8 mouse cellular contexts compared by ENCODE assay signal in genomic region chr10:23786631-23787038, GRCm38 (mm10). TPM values are rescaled to one million over a fixed set of nuclear protein-coding genes. Genes with fewer than 3 reads are reported as not detected.
DNase-seq lines count a peak whose midpoint lies in the region; ATAC-seq and TF ChIP-seq lines count a peak whose summit lies in the region.
"Not testable (repeated sequence)": the region's sequence is repeated elsewhere in the genome, so short reads cannot be mapped to it uniquely, and the experiment has no call there.

No protein-coding gene starts in this region.

- peak overlapping the region; percentile 96 for H3K9ac ChIP-seq in embryonic facial prominence, embryonic 14.5 days (ENCODE audit: low read depth, low read length)
- peak overlapping the region; percentile 68 for H3K9ac ChIP-seq in hindbrain, embryonic 15.5 days
- H3K9ac ChIP-seq in liver, postnatal 0 days (replicated peaks), result peak overlapping the region; percentile 86
- H3K9ac ChIP-seq in midbrain, embryonic 16.5 days (ENCODE audit: low read depth, low read length), result peak overlapping the region; percentile 91
- H3K9ac ChIP-seq in stomach, embryonic 16.5 days (ENCODE audit: low read length), result peak overlapping the region; percentile 91

- H3K9me3 ChIP-seq in G1E (replicated peaks); embryonic facial prominence, embryonic 14.5 days (ENCODE audit: control insufficient read depth, low read length); hindbrain, embryonic 15.5 days; liver, postnatal 0 days (ENCODE audit: low read length); midbrain, embryonic 16.5 days (replicated peaks; ENCODE audit: control insufficient read depth, low read length, poor library complexity, severe bottlenecking); stomach, embryonic 16.5 days (replicated peaks; ENCODE audit: control insufficient read depth, low read length): not testable (repeated sequence)

- H3K27ac ChIP-seq in embryonic facial prominence, embryonic 14.5 days (replicated peaks; ENCODE audit: low read depth, low read length), result peak overlapping the region; percentile 78
- H3K27ac ChIP-seq in hindbrain, embryonic 15.5 days (replicated peaks), result peak overlapping the region; percentile 56
- H3K27ac ChIP-seq in liver, postnatal 0 days (ENCODE audit: low read depth), result peak overlapping the region; percentile 74
- H3K27ac ChIP-seq in midbrain, embryonic 16.5 days (ENCODE audit: low read length), result peak overlapping the region; percentile 70
- peak overlapping the region; percentile 63 for H3K27ac ChIP-seq in stomach, embryonic 16.5 days (ENCODE audit: low read length)

- peaks cover 35% of the 10 kb centered on the region for H3K36me3 ChIP-seq in G1E (replicated peaks)
- H3K36me3 ChIP-seq in embryonic facial prominence, embryonic 14.5 days (ENCODE audit: control insufficient read depth, insufficient read depth, low read length), result peaks cover 43% of the 10 kb centered on the region
- H3K36me3 ChIP-seq in hindbrain, embryonic 15.5 days, result peaks cover 30% of the 10 kb centered on the region
- peaks cover 32% of the 10 kb centered on the region for H3K36me3 ChIP-seq in liver, postnatal 0 days (replicated peaks; ENCODE audit: insufficient read depth, low read length)
- H3K36me3 ChIP-seq in midbrain, embryonic 16.5 days (ENCODE audit: control insufficient read depth, insufficient read depth, low read length), result not testable (repeated sequence)
- H3K36me3 ChIP-seq in stomach, embryonic 16.5 days (ENCODE audit: control insufficient read depth, insufficient read depth, low read length), result peaks cover 27% of the 10 kb centered on the region

- not testable (repeated sequence) for TF ChIP-seq CTCF in G1E (IDR thresholded peaks at IDR 0.05; ENCODE audit: low read depth, low read length); liver, postnatal 0 days (IDR thresholded peaks at IDR 0.05; ENCODE audit: low read depth)

- H3K4me3 ChIP-seq in G1E (ENCODE audit: low read depth, low read length), result peak overlapping the region; percentile 90
- H3K4me3 ChIP-seq in embryonic facial prominence, embryonic 14.5 days (ENCODE audit: low read depth, low read length), result peak overlapping the region; percentile 90
- peak overlapping the region; percentile 57 for H3K4me3 ChIP-seq in hindbrain, embryonic 15.5 days
- peak overlapping the region; percentile 83 for H3K4me3 ChIP-seq in liver, postnatal 0 days (ENCODE audit: low read depth, low read length)
- H3K4me3 ChIP-seq in midbrain, embryonic 16.5 days (ENCODE audit: low read depth, low read length), result peak overlapping the region; percentile 84
- peak overlapping the region; percentile 83 for H3K4me3 ChIP-seq in stomach, embryonic 16.5 days (replicated peaks; ENCODE audit: low read length)

- H3K27me3 ChIP-seq in G1E (ENCODE audit: insufficient read depth, low read length); embryonic facial prominence, embryonic 14.5 days (replicated peaks; ENCODE audit: control insufficient read depth, insufficient read depth, low read length); hindbrain, embryonic 15.5 days; liver, postnatal 0 days (ENCODE audit: insufficient read depth, low read length); midbrain, embryonic 16.5 days (ENCODE audit: control insufficient read depth, insufficient read depth, low read depth, low read length); stomach, embryonic 16.5 days (ENCODE audit: control insufficient read depth, insufficient read depth, low read length): not testable (repeated sequence)

- DNase-seq in G1E (ENCODE audit: low spot score); embryonic facial prominence, embryonic 14.5 days (ENCODE audit: low spot score); liver, postnatal 0 days: not testable (repeated sequence)
- peak; percentile 11 for DNase-seq in gastrocnemius, postnatal 10 days
- peak; percentile 29 for DNase-seq in layer of hippocampus, adult 9-11 months

- H3K4me1 ChIP-seq in G1E (ENCODE audit: insufficient read depth, low read depth, low read length), result peaks cover 30% of the 10 kb centered on the region
- H3K4me1 ChIP-seq in embryonic facial prominence, embryonic 14.5 days (ENCODE audit: control insufficient read depth, insufficient read depth, low read length), result peaks cover 15% of the 10 kb centered on the region
- H3K4me1 ChIP-seq in hindbrain, embryonic 15.5 days (replicated peaks), result peaks cover 39% of the 10 kb centered on the region
- H3K4me1 ChIP-seq in liver, postnatal 0 days (ENCODE audit: insufficient read depth), result peaks cover 19% of the 10 kb centered on the region
- H3K4me1 ChIP-seq in midbrain, embryonic 16.5 days (ENCODE audit: control insufficient read depth, insufficient read depth, low read length), result peaks cover 20% of the 10 kb centered on the region
- peaks cover 28% of the 10 kb centered on the region for H3K4me1 ChIP-seq in stomach, embryonic 16.5 days (ENCODE audit: control insufficient read depth, insufficient read depth, low read length)

- WGBS in embryonic facial prominence, embryonic 14.5 days, result under 1% methylated on average over 23 of the region's 23 CpGs
- WGBS in hindbrain, embryonic 15.5 days, result under 1% methylated on average over 23 of the region's 23 CpGs
- WGBS in liver, postnatal 0 days (ENCODE audit: insufficient replicate concordance), result under 1% methylated on average over 23 of the region's 23 CpGs
- WGBS in midbrain, embryonic 16.5 days, result under 1% methylated on average over 23 of the region's 23 CpGs
- under 1% methylated on average over 23 of the region's 23 CpGs for WGBS in stomach, embryonic 16.5 days

- not testable (repeated sequence) for TF ChIP-seq EP300 in liver, postnatal 0 days (IDR thresholded peaks at IDR 0.05; ENCODE audit: low read depth)

- not testable (repeated sequence) for ATAC-seq in G1E (ENCODE audit: extremely low read depth, insufficient number of reproducible peaks, low FRiP score, poor library complexity, severe bottlenecking)
- ATAC-seq in embryonic facial prominence, embryonic 14.5 days (ENCODE audit: low read depth), result peak; percentile 28
- ATAC-seq in hindbrain, embryonic 15.5 days (ENCODE audit: low FRiP score, low read depth), result peak; percentile 65
- ATAC-seq in liver, postnatal 0 days, result peak; percentile 28
- peak; percentile 69 for ATAC-seq in midbrain, embryonic 16.5 days
- peak; percentile 7; the same call in 1 of the 2 replicates for ATAC-seq in stomach, embryonic 16.5 days (ENCODE audit: insufficient read depth, low FRiP score)

- peak overlapping the region; percentile 82 for H3K4me2 ChIP-seq in embryonic facial prominence, embryonic 14.5 days (ENCODE audit: low read depth, low read length)
- peak overlapping the region; percentile 91 for H3K4me2 ChIP-seq in hindbrain, embryonic 15.5 days
- H3K4me2 ChIP-seq in liver, postnatal 0 days (ENCODE audit: low read depth, low read length), result peak overlapping the region; percentile 69
- H3K4me2 ChIP-seq in midbrain, embryonic 16.5 days (ENCODE audit: low read length), result peak overlapping the region; percentile 98
- H3K4me2 ChIP-seq in stomach, embryonic 16.5 days (ENCODE audit: low read depth, low read length), result peak overlapping the region; percentile 86

RNA-seq across cellular contexts. Expression of gene Rps12, which starts 0.4 kb away (rescaled TPM):
- total RNA-seq in G1E (2014; fragmentation: Nextera tagmentation), result 1,930 and 2,036 TPM in 2 replicates
- 1,882 and 2,182 TPM in 2 replicates for total RNA-seq in G1E (2017)
- 1,152 and 1,558 TPM in 2 replicates for polyA plus RNA-seq in G1E (2012)
- 254 and 271 TPM in 2 replicates for polyA plus RNA-seq in embryonic facial prominence, embryonic 14.5 days (2014; fragmentation: Nextera tagmentation; extraction: Ambion mirVana)
- total RNA-seq in gastrocnemius, postnatal 10 days (2021), result 100 to 1,000 TPM; 289 to 355 TPM
- 104 and 108 TPM in 2 replicates for polyA plus RNA-seq in hindbrain, embryonic 15.5 days (2015; fragmentation: Nextera tagmentation; extraction: Ambion mirVana)
- polyA plus RNA-seq in liver, postnatal 0 days (2015; fragmentation: Nextera tagmentation; extraction: Ambion mirVana), result 145 and 149 TPM in 2 replicates
- 83.7 and 87.4 TPM in 2 replicates for polyA plus RNA-seq in midbrain, embryonic 16.5 days (2015; fragmentation: Nextera tagmentation; extraction: Ambion mirVana)
- 152 and 178 TPM in 2 replicates for polyA plus RNA-seq in stomach, embryonic 16.5 days (2015; fragmentation: Nextera tagmentation; extraction: Ambion mirVana)

RNA-seq across cellular contexts. Expression of gene Slc18b1, which starts 10.2 kb away (rescaled TPM):
- total RNA-seq in G1E (2014; fragmentation: Nextera tagmentation) (not detected in 2 replicates), G1E (2017) (not detected in 2 replicates)
- polyA plus RNA-seq in G1E (2012), result not detected in 2 replicates
- 18.5 and 18.8 TPM in 2 replicates for polyA plus RNA-seq in embryonic facial prominence, embryonic 14.5 days (2014; fragmentation: Nextera tagmentation; extraction: Ambion mirVana)
- total RNA-seq in gastrocnemius, postnatal 10 days (2021), result 10 to 100 TPM; 13.6 to 14.7 TPM
- polyA plus RNA-seq in hindbrain, embryonic 15.5 days (2015; fragmentation: Nextera tagmentation; extraction: Ambion mirVana), result 20.9 and 21.8 TPM in 2 replicates
- 1.2 and 1.5 TPM in 2 replicates for polyA plus RNA-seq in liver, postnatal 0 days (2015; fragmentation: Nextera tagmentation; extraction: Ambion mirVana)
- 17.5 and 19.0 TPM in 2 replicates for polyA plus RNA-seq in midbrain, embryonic 16.5 days (2015; fragmentation: Nextera tagmentation; extraction: Ambion mirVana)
- 15.4 and 18.3 TPM in 2 replicates for polyA plus RNA-seq in stomach, embryonic 16.5 days (2015; fragmentation: Nextera tagmentation; extraction: Ambion mirVana)
